Mouse (Mus musculus) cerebellum, postnatal 10 days (tissue): ENCODE data around the gene Mpdu1.
"Not testable (repeated sequence)": the region's sequence is repeated elsewhere in the genome, so short reads cannot be mapped to it uniquely, and the experiment has no call there.

ENCODE experiments used
- DNase-seq, 2 experiments: peaks; one replicate each; pipeline ENCODE4 v3.0.0; 2021; ENCODE audit warnings: mixed read lengths in 2 of 2

The Mpdu1 gene

DNA sequence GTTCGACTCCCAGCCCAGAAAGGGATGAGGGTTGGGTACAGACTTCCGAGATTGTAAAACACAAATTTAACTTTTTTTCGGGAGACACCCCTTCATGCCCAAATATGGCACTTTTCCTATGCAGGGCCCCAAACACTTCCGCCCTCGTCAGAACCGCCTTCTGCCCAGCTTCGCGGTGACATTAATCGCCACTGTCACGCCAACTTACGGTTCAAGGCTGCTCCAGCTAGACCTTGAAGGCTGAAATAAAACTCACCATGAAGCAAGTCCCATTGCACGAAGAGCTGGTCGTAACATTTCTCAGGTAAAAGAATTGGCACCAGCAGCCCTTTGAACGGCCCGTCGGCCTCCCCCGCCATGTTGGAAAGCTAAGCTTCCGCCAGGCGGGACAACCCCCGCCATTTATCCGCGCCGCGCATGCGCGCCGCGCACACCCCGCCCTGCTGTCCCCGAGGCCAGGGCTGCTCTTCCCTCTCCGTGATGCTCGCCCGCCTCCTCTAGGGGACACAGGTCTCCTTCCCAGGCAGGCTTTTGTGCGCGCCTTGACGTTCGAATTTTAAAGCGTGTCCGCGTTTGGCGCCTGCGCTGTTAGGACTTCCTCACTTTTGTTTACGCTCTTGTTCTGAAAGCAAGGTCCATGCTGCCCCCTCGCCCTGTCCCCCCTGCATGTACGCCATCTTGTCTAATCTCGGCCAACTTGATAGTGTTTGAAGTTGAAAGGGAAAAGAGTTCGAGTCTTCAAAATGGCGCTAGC, at the start of gene Mpdu1:
TSS of gene Mpdu1 (minus strand) at position 430 of the 754 bp plus-strand sequence.
- peak; percentile 94 to 97 for DNase-seq

DNA sequence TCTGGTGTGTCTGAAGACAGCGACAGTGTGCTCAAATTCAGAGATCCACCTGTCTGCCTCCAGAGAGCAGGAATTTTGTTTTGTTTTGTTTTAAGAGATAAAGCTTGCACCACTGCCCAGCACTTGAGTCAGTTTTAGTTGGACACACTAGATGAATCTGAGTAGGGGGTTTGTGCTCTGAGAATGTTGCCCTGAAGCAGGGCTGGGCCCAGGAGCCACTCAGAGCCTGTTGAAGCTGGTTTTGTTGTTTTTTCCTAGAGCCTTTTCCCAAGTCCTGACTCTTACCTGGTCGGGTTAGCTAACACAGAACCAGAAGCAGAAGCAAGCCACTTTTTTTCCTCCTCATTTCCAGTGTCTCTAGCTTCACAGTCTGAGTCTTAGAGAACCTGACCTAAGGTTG, 48.6 kb upstream of the Mpdu1 start:
- no peak for DNase-seq

DNA sequence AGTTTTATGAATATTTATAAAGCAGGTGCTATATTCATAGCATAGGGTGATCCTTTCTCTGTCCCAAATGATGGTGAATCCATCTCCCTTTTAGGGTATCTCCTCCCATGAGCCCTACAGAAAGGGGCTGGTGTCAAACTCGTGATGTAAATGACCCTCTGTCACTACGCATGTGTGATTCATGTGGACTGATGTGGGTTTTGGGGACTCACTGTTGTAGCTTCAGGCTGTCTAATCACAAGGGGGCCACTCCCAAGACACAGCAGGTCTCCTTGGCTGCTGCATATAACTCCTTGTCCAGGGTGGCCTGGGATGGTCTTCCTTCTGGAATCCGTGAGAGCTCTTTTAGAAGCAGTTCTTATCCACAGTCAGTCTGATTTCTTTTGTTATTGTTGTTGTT, 48.0 kb upstream of the Mpdu1 start:
- DNase-seq, result no peak

DNA sequence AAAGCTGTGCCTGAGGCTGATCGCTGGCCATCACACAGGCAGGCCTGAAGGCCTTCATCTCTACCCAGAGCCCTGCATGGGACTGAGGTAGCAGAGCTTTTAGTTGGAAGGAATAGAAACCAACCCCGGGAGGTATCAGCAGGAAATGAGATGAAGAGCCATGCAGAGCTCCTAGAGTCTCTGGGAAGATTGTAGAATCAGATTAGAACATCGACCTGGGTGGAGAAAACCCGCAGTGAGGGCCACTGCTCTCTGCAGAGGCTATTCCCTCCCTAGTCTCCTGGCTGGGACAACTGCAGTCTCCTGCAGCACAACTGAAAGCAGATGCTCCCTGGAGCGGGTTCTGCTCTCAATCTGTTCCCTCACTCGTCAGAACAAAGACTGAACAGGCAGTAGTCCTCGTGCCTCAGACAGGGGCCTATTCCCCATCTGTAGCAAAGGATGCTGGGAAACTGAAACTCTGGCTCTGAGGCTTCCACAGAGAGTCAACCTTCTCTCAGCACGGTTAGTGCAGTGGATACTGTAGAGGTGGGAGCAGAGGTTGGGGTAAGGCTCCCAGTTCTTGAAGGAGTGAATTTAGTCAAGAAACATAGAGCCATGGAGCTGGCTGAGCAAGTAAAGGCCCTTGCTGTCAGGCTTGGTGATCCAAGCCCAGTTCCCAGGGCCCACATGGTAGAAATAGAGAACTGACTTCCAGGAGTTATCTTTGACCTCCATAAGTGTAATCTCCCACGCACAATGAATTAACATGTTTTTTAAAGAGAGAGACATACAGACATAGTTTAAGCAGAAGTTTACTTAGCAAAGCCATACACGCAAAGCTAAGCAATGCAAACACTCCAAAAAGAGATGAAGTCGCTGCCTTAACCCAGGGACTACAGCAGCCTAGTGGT, 47.4 kb upstream of the Mpdu1 start:
- peak; percentile 30 to 39 for DNase-seq

DNA sequence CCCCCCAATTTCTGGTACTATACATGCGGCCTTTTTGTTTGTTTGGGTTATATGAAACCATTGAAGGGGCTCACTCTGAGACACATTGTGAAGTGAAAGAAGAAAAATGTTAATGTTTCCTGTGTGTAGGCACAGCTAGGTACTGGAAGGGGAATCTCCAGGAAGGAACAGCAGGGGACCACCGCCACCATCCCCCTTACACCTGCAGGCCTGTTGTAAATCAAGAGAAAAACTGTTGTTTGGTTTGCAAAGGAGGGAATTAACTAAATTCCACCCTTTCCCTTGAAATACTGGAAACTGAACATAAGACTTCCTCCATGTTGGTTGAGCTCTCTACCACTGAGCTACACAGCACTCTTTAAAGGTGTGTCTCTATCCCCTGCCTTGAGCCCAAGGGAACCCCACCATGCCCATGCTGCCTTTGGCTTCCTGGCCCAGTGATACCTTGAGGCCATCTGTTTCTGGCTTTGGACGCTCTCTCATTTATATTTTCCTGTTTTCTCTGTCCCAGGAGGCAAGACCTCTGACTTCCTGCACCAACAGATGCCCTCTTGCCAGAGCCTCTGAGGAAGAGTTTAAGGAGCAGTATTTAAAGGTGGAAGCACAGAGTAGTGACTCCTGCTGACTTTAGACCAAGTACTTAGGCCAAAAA, 46.3 kb upstream of the Mpdu1 start:
- peak; percentile 9 to 27 for DNase-seq

DNA sequence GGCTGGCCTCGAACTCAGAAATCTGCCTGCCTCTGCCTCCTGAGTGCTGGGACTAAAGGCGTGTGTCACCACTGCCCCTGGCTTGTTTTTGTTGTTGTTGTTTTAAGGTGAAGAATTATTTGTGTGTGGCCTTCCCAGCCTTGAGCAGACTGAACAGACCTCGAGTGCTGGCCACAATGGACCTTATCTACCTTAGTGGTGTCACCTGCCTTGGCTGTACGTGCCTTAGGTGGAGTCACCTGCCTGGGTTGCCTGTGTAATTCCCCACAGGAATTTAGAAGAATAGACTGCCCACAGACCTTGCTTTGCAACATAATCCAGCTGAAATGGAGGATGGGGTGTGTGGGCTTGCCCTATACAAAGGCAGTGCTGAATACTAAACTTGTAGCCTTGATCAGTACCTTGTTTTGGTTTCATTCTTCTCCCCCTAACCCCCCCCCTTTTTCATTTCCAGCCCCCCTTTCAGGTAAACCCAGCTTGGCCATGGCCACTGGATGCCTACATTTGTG, 45.5 kb upstream of the Mpdu1 start:
- no peak for DNase-seq

DNA sequence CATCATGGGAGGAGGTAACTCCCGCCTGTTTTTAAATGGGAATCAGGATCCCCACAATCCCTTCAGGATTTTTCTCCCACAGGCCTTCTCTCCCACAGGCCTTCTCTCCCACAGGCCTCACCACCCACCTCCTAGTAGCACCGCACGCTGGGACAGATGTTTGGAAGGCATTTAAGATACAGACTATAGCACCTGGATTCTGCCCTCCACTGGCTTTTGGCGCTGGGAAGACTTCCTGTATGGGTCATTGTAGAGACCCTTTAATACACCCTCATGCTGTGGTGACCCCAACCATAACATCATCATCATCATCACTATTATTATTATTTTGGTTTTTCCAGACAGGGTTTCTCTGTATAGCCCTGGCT, 45.0 kb upstream of the Mpdu1 start:
- no peak for DNase-seq

DNA sequence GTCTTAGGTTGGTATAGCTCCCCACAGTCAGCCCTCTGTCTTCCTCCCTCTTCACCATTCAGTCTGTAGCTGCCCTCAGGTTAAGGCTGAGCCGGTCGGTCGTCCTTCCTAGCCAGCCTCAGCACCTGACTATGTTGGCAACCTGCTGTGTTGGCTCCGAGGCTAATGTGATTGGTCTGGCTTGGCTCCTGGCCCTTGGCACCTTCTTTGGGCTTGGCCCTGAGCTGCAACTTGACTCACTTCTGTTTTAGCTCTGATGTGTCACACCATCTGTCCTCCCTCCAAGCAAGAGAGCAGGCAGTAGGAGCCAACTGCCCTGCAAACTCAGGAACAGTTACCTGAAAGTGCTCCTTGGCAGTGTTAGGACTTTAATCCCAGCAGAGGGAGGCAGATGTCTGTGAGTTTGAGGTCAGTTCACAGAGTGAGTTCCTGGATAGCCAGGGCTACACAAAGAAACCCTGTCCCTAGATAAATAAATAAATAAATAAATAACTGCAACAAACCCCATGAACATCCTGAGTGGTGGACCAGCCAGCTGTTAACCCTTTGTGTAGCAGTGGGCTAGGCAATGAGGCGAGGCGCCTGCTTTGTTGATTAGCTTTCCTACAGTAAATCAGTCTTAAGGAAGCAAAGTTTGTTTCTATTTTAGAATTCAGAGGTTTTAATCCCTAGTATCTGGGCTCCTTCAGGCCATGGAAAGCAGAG, 44.5 kb upstream of the Mpdu1 start:
- DNase-seq, result peak; percentile 99

DNA sequence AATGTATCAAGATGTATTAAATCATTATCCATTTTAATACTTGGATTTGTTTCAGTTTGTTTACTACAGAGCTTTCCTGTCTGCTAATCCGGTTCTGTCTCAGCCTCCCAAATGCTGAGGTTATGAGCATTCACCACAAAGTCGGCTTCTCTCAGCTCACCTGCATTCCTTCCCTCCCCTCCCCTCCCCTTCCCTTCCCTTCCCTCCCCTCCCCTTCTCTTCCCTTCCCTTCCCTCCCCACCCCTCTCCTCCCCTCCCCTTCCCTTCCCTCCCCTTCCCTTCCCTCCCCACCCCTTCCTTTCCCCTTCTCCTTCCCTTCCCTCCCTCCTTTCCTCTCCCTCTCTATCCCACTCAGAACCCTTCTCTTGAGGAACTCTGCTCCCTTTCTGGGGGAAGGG, 42.2 kb upstream of the Mpdu1 start:
- DNase-seq, result no peak

DNA sequence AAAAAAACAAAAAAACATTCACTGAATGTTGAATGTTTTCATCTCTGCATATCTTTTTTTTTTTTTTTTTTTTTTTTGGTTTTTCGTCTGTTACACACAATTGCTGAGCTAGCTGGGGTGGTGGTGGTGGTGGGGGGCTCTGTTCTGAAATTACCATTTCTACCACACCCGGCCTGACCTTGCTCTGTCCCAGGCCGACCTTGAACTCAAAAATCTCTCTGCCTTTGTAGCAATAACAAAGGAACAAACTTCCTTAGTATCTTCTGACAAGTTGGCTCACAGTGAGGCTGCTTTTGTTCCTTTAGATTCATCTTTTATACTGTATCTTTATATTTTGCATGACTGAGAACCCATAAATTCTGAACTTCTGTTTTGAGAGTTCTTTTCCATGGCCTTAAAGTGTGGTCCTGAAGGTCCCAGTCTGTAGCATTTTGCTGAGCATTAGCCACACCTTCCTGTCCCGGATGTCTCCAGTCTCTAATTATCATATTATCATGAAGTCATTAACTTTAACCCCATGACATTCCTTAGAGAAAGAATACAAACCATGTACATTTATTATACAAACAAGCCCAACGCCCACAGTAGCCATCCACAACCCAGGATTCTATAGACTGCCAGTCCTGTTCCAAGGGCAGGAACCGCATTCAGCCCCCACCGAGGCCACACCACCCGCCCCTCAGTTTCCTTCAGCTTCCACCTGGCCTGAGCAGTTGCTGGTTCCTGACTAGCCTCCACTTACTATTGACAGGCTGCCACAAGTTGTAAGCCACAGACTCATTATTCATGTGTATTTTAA, 41.6 kb upstream of the Mpdu1 start:
- no peak for DNase-seq

DNA sequence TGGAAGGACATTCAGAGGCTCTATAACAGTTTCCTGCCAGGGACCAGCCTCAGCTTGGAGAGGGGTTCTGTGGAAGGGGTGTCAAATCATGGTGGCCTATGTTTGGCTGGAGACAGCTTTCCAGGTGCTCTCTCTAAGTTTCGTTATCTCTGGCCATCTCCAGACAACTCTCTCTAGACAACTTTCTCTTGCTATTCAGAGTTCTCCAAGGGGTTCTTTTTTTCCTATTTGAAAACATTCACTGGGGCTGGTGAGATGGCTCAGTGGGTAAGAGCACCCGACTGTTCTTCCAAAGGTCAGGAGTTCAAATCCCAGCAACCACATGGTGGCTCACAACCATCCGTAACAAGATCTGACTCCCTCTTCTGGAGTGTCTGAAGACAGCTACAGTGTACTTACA, 40.9 kb upstream of the Mpdu1 start:
- DNase-seq, result not testable (repeated sequence)

DNA sequence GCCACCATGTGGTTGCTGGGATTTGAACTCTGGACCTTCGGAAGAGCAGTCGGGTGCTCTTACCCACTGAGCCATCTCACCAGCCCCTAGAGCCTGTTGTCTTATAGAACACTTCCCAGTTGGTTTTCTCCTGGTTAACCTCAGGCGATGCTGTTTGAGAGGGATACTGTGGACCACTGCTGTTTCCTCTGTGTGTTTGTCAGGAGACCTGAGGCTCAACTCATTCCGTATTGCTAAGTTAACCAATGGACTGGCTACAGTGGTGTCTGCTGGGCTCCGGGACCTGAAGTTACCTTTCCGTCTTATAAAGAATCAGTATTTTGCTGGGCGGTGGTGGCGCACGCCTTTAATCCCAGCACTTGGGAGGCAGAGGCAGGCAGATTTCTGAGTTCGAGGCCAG, 40.4 kb upstream of the Mpdu1 start:
- not testable (repeated sequence) for DNase-seq

DNA sequence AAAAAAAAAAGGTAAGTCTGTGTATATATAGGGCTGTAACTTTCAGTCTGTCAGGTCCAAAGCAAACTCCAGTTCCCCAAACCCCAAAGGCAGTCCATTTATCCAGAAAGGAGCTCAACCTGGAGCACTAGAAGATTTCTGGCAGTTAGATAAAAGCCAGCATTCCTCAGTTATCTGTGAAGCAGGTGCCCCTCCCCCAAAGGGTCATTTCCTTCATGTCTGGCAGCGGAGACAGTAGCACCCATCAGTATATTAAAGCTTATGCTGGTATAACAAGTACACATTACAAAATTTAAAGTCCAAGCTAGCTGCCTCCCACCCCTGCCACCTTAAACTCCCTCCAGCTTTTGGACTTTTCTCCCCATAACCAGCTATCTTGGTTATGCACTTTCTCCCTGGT, 37.2 kb upstream of the Mpdu1 start:
- no peak for DNase-seq

DNA sequence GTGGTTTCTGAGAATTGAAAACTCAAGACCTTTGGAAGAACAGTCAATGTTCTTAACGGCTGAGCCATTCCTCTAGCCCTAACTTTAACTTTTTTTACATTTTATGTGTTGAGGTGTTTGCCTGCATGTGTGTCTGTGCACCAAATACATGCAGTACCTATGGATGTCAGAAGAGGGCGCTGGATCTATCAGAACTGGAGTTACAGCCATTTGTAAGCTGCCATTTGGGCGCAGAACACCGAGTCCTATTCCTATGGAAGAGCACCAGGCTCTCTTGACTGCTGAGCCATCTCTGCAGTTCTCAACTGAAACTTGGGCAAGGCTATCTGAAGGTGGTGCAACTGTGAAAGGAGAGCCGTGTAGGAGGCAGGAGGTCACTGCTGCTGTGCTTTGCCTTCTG, 36.1 kb upstream of the Mpdu1 start:
- no peak for DNase-seq

DNA sequence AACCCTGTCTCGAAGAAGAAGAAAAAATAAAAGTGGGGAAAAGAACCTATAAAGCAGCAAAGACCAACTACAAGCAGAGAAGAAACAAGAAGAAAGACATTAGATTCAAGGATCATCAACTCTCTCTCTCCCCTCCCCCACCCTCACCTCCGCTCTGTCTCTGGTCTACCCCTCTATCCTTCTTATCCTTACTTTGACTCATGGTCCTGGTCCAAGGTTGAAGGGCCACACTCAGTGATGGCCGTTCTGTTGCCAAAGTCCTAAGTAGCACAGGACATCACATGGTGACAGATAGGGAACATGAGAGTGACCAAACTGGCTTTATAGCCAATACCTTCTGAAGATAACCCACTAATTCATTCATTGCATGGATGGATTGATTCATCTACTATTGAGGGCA, 35.0 kb upstream of the Mpdu1 start:
- DNase-seq, result no peak

DNA sequence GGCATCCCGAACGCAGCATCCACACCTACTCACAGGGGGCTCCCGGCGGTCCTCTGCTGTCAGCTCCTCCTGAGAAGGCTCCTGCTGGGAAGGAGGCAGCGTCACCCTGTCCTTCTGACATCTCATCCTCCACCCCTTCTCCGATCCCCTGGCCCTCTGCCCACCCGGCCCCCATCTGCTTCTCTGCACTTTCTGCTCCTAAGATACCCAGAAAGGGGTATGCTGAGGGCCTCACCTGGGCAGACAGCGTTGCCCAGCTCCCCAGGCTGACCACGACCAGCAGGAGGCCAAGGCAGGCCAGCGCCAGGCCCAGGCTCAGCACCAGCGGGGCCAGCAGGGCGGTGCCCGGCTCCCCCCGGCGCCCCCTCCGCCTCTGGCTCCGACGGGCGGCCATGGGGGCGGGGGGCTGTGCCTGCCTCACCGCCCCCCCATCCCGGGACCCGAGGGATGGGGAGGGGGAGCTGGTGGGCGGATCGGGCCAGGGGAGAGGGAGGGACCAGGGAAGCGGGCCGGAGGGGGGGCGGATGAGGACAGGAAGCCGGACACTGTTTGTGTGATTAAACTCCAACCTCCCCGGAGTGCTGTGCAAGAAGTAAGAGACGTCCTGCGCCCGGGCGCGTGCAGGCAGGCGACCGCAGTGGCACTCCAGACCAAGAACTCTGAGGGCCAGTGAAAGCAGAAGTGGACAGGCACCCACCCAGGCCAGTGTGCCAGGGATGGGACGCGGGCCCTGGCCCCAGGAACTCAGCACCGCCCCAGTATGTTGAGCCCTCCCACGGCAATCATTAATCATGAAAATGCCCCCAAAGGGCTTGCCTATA, 33.1 kb upstream of the Mpdu1 start, which contains the start of the genes Tnfsf12 and Tnfsfm13:
TSS of gene Tnfsf12 (minus strand) at position 489 of the 821 bp plus-strand sequence.
TSS of gene Tnfsfm13 (minus strand) at position 738 of the 821 bp plus-strand sequence.
- DNase-seq, result peak; percentile 82 to 86

DNA sequence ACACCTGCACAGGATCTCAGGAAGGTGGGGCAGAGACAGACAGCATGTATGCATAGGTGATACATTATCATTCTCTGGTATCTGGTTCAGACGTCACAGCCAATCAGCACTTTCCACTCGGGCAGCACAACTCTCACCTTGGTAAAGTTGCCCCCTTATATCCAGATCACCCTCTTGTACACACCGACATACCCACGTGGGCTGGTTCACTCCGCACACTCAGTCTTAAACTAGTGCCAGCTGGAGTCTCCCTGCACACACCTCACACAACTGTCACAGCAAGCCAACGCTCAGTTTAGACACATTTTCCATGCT, 32.6 kb upstream of the Mpdu1 start:
- no peak for DNase-seq

DNA sequence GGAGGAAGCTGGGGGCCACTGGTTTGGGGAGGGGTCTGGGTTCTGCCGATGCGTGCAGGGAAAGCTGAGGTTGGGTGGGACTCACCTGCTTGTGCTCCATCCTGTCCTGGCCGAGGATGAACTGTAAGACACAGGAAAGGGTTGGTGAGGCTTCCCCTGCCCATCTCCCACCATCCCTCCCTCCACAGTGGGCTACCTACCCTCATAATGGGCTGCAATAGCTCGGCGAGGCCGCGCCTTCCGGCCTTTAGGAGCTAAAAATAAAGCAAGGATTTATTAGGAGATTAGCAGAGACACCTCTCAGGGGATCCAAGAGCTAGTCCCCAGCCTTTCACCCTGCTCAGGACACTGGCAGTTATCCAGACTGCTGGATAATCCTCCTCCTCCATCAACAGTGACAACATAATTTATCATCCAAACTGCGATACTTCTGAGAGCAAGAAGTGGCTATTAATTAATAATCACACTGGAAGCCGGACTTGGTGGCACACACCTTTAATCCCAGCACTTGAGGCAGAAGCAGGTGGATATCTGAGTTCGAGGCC, 31.1 kb upstream of the Mpdu1 start:
- DNase-seq, result no peak

DNA sequence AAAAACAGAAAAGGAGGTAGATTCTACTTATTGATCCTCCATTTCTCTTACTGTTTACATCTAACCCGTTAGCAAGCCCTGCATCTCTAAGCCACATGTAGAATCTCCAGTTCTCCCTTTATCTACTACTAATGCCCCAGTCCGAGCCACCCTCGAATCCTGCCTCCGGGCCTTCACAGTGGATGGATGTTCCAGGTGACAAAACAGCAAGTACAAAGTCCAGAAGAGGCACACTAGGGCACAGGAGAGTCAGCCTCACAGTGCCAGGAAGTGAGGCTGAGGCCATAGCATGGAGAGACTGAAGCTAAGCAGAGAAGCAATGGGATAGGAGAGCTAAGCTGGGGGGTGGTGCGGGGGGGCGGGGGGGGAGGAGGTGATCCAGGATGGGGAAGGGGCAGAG, 30.4 kb upstream of the Mpdu1 start:
- DNase-seq, result no peak

DNA sequence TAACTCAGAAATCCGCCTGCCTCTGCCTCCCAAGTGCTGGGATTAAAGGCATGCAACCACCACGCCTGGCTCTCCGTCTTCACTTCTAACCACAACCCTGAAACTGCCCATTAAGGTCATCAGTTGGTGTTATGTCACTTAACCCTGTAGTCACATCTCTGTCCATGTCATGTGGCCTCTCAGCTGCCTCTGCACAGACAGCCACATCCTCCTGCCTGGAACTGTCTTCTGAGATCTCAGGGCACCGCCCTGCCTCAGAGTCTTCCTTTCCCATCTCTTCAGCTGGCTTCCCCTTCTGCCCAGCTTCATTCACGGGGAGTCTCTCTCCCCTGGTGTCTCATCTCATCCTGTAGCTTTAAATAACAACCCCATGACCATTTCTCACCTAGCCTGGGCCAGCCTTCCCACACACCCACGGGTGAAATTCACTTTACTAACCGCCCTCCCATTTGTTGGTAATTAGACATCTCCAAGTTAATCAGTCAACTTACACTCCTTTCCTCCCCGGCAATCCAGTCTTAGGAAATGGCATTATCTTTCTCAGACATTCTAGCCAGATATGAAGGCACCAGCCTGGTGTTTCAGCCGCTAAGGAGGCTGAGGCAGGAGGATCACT, 29.9 kb upstream of the Mpdu1 start:
- no peak for DNase-seq
